Mouse (Mus musculus) midbrain, postnatal 0 days (tissue): ENCODE measurements around the gene Muc1. TPM values are rescaled to one million over a fixed set of nuclear protein-coding genes. Genes with fewer than 3 reads are reported as not detected.

Experiments
- ATAC-seq: fragments of 200-750 bp; cut with Nextera tagmentation; 2 replicates; pipeline ENCODE4 v1.8.0; 2017; ENCODE audit warnings: moderate number of reproducible peaks, mild to moderate bottlenecking, moderate TSS enrichment, moderate library complexity; ENCODE audit not compliant: low FRiP score
- DNase-seq: peaks from one replicate; pipeline ENCODE4 v3.0.0-alpha.2; 2015; ENCODE audit warnings: low spot score
- H3K27ac ChIP-seq: fragments of 300-500 bp; sonication (generic); 2 replicates; pipeline ENCODE4 v1.5.1; 2014; ENCODE audit warnings: low read depth, mild to moderate bottlenecking, low read length, mixed read lengths
- H3K27me3 ChIP-seq: fragments of 300-500 bp; sonication (generic); 2 replicates; pipeline ENCODE4 v1.6.1; 2014; ENCODE audit warnings: low read length, control low read depth, mixed read lengths; ENCODE audit not compliant: insufficient read depth
- H3K36me3 ChIP-seq: fragments of 300-500 bp; sonication (generic); 2 replicates; pipeline ENCODE4 v1.6.1; 2014; ENCODE audit warnings: low read length, control low read depth, mixed read lengths; ENCODE audit not compliant: insufficient read depth
- H3K4me1 ChIP-seq: fragments of 300-500 bp; sonication (generic); 2 replicates; pipeline ENCODE4 v1.6.1; 2014; ENCODE audit warnings: mild to moderate bottlenecking, control low read depth, antibody characterized with exemption, low read length, mixed read lengths; ENCODE audit not compliant: insufficient read depth
- H3K4me2 ChIP-seq: fragments of 300-500 bp; sonication (generic); 2 replicates; pipeline ENCODE4 v1.6.1; 2014; ENCODE audit warnings: low read depth, mild to moderate bottlenecking, low read length, mixed read lengths; ENCODE audit not compliant: poor library complexity, severe bottlenecking
- H3K4me3 ChIP-seq: fragments of 300-500 bp; sonication (generic); 2 replicates; pipeline ENCODE4 v1.5.1; 2014; ENCODE audit warnings: low read depth, mild to moderate bottlenecking, low read length, moderate library complexity
- H3K9ac ChIP-seq: fragments of 300-500 bp; sonication (generic); replicated peaks from 2 replicates; pipeline ENCODE4 v1.6.1; 2014; ENCODE audit warnings: mild to moderate bottlenecking, low read length, moderate library complexity, mixed read lengths; ENCODE audit not compliant: poor library complexity, severe bottlenecking
- H3K9me3 ChIP-seq: fragments of 300-500 bp; sonication (generic); 2 replicates; pipeline ENCODE4 v1.6.1; 2016; ENCODE audit warnings: low read length, control low read depth
- CTCF ChIP-seq: IDR thresholded peaks from 2 replicates; pipeline ENCODE4 v1.5.1; 2016; ENCODE audit warnings: antibody characterized with exemption, mild to moderate bottlenecking
- WGBS: fragments of 180-500 bp; shearing (Covaris S2); extraction: QIAGEN DNeasy Blood & Tissue Kit; methylation state at CpG from one replicate; pipeline ENCODE4 v1.1.7; 2014; 5-methylcytosine and 5-hydroxymethylcytosine counted together
- polyA plus RNA-seq: library from polyadenylated mRNA; unstranded; fragments of >200 nt; fragmentation: Nextera tagmentation; extraction: Ambion mirVana; gene quantifications from 2 replicates; pipeline ENCODE4 v1.2.1, GENCODE M21; 2015
- total RNA-seq: library from RNA; depleted of rRNA; stranded (reverse); fragments of >200 nt; gene quantifications from 2 replicates; pipeline ENCODE4 v1.2.3, GENCODE M21; 2014

The Muc1 gene
- total and polyA plus RNA-seq, 2 experiments from 2014 or later, result 0.52 to 3.8 TPM

- Histone ChIP-seq H3K27me3 (no peaks in the 10 kb centered on the region), H3K4me2 (no peak overlapping the region), H3K9me3 (no peaks in the 10 kb centered on the region), H3K9ac (no peak overlapping the region), H3K4me1 (no peaks in the 10 kb centered on the region), H3K4me3 (no peak overlapping the region), H3K27ac (no peak overlapping the region), H3K36me3 (no peaks in the 10 kb centered on the region)
- DNase-seq (no peak), ATAC-seq (no peak)
- 55% methylated on average over 3 of the region's 3 CpGs for WGBS
- no peak for TF ChIP-seq CTCF
Observed at GRCm38 (mm10) chr3:89260211-89260610, 31.4 kb downstream of the Muc1 start.

DNA sequence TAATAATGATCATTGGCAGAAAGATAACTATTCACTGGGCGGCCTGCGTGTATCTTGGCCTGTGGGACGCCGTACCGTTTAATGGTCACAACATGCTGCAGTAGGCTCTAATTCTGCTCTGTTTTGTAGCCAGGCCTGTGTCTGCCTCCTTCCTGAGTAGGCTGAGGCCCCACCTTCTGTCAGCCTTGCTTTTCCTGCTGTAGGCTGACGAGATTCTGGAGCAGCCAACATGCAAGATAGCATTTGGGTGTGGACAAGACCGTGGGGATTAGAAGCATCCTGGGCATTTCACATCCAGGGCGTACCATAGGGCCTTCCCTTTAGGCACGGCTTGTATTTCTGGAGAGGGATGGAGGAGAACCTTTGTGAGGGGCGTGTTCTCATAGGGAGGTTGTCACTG lies 33.6 kb downstream of the Muc1 start:
- no peak overlapping the region for H3K4me3 ChIP-seq
- DNase-seq (no peak), ATAC-seq (no peak)
- TF ChIP-seq CTCF, result no peak
- no peaks in the 10 kb centered on the region for H3K27me3 ChIP-seq
- no peak overlapping the region for H3K27ac ChIP-seq
- no peaks in the 10 kb centered on the region for H3K9me3 ChIP-seq
- no peaks in the 10 kb centered on the region for H3K36me3 ChIP-seq
- H3K4me2 ChIP-seq, result no peak overlapping the region
- peaks cover 4% of the 10 kb centered on the region; the same call in 1 of the 2 replicates for H3K4me1 ChIP-seq
- 73% methylated on average over 10 of the region's 10 CpGs for WGBS
- H3K9ac ChIP-seq, result no peak overlapping the region

DNA sequence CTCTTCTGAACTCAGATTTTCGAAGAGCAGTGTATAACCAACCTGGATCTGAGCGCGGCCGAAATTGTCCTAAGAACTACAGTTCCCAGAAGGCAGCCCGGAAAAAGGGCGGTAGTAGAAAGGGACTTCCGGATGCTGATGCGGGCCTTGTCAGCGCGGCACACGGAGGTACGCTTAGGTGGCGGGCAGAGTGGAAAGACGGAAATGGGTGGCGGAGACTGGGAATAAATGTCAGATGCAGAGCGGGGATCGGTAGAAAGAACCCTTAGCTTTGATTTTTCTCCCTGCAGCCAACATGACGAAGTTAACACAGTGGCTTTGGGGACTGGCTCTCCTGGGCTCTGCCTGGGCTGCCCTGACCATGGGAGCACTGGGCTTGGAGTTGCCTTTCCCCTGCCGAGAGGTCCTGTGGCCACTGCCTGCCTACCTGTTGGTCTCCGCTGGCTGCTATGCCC lies 37.6 kb downstream of the Muc1 start:
- Histone ChIP-seq H3K4me3 (peak overlapping the region; percentile 66), H3K9me3 (no peaks in the 10 kb centered on the region), H3K4me1 (peaks cover 11% of the 10 kb centered on the region; the same call in 1 of the 2 replicates), H3K27me3 (no peaks in the 10 kb centered on the region), H3K27ac (peak overlapping the region; percentile 78), H3K9ac (peak overlapping the region; percentile 90), H3K4me2 (peak overlapping the region; percentile 93), H3K36me3 (0 out of 2 replicates have a peak, but pooled peaks cover 3% of the 10 kb centered on the region)
- peak; percentile 91 for DNase-seq
- under 1% methylated on average over 20 of the region's 20 CpGs for WGBS
- peak; percentile 82 for ATAC-seq
- no peak for TF ChIP-seq CTCF

DNA sequence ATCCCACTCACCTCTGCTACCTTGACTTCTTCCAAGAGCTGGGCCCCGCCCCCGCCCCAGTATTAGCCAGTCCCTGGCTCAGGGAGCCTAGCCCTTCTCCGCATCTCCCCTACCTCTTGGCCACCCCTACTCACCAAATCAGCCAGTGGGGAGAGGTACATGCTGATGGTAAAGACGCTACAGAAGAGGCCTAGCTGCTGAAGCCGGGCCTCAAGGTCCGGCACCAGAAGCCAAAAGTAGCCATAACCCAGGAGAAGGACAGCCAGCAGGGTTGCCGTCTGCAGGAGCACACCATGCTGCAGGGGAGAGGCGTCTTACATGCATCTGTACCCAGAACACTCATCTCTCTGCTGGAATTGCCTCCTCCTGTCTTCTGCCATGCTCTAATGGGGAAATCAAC lies 40.1 kb downstream of the Muc1 start:
- TF ChIP-seq CTCF, result no peak
- Histone ChIP-seq H3K27ac (no peak overlapping the region), H3K36me3 (0 out of 2 replicates have a peak, but pooled peaks cover 3% of the 10 kb centered on the region), H3K27me3 (no peaks in the 10 kb centered on the region), H3K4me2 (peak overlapping the region; percentile 72; the same call in 1 of the 2 replicates), H3K9ac (no peak overlapping the region), H3K9me3 (no peaks in the 10 kb centered on the region), H3K4me3 (no peak overlapping the region), H3K4me1 (peaks cover 11% of the 10 kb centered on the region; the same call in 1 of the 2 replicates)
- 58% methylated on average over 8 of the region's 8 CpGs for WGBS
- no peak for ATAC-seq
- no peak for DNase-seq

DNA sequence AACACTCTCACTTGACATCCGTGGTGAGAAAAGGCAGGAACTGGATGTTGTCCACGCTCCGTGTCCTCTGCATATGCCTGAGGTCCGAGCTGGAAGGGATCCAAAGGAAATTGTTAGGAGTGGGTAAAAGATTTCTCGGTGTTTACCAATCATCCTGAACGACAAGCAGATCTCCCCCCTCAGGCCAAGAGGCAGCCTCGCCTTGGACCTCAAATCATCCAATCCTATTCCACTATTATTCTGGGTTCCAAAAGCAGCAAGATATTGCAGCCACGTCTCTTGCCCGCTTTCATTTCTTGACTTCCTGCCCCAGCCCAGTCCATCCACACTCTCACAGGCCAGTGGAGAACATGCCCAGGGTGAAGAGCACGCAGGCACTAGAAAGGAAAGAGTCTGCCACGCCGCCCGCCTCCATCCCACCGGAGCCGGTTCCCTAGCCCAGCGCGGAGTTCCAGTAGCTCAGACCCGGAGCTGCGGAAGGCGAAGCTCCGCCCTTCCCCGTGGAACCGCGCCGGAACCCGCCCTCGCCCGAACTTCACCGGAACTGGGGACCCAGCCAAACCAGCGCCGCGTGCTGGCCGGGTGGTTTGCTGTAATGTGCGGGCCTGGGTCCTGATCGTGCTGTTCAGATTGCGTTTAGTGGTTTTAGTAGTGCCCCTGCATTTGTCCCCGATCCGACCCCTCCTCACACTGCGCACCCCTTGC lies 41.3 kb downstream of the Muc1 start, which contains the start of gene Slc50a1:
Gene Slc50a1, minus strand, starts transcription at position 520 of the 705 bp plus-strand sequence.
- H3K27ac ChIP-seq, result peak within 1 kb of the TSS; percentile 63
- peak within 1 kb of the TSS; percentile 72 for H3K4me2 ChIP-seq
- ATAC-seq, result peak; percentile 70
- H3K4me1 ChIP-seq, result peaks cover 11% of the 10 kb centered on the region; the same call in 1 of the 2 replicates
- WGBS, result 2% methylated on average over 39 of the region's 39 CpGs
- peak; percentile 69 for TF ChIP-seq CTCF
- peak within 1 kb of the TSS; percentile 76 for H3K9ac ChIP-seq
- no peaks in the 10 kb centered on the region for H3K27me3 ChIP-seq
- no peaks in the 10 kb centered on the region for H3K9me3 ChIP-seq
- H3K36me3 ChIP-seq, result 0 out of 2 replicates have a peak, but pooled peaks cover 3% of the 10 kb centered on the region
- DNase-seq, result peak; percentile 74
- peak within 1 kb of the TSS; percentile 54 for H3K4me3 ChIP-seq

DNA sequence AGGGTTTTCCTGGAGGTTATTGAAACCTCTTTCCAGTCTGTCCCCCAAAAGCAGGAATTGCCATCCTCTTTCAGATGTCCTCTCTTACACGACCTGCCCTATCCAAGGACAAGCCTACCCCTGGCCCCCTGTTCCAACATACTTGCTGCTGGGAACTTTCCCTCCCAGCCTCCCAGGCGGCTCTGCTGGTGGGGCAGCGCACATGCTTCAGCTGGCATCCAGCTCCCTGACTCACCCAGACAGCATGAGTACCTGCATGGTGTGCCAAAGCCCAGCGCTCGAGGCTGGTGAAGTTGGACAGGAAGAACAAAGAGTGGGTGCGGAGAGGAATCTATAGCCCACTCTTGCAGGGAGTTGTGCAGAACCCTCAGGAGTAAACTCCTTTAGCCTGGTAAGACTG lies 42.0 kb downstream of the Muc1 start:
- Histone ChIP-seq H3K9me3 (no peaks in the 10 kb centered on the region), H3K4me1 (peaks cover 11% of the 10 kb centered on the region; the same call in 1 of the 2 replicates), H3K27ac (0 out of 2 replicates have a peak overlapping the region, but pooled peaks have one; percentile 63), H3K4me2 (peak overlapping the region; percentile 72), H3K9ac (peak overlapping the region; percentile 76; the same call in 1 of the 2 replicates), H3K36me3 (0 out of 2 replicates have a peak, but pooled peaks cover 3% of the 10 kb centered on the region), H3K27me3 (no peaks in the 10 kb centered on the region), H3K4me3 (peak overlapping the region; percentile 54)
- 65% methylated on average over 6 of the region's 6 CpGs for WGBS
- no peak for TF ChIP-seq CTCF
- no peak for DNase-seq
- ATAC-seq, result no peak
